Mouse (Mus musculus) macrophage (primary cell): Measurements from ENCODE around the gene Olfr935. TPM values are rescaled to one million over a fixed set of nuclear protein-coding genes. Genes with fewer than 3 reads are reported as not detected.

Experiments used
- H3K27ac ChIP-seq: fragments of 350-480 bp; formaldehyde crosslinking; 2 replicates; pipeline ENCODE4 v1.9.0; 2021
- H3K36me3 ChIP-seq: fragments of 350-480 bp; formaldehyde crosslinking; 2 replicates; pipeline ENCODE4 v1.9.0; 2021; ENCODE audit errors: inconsistent target
- H3K4me3 ChIP-seq: fragments of 350-480 bp; formaldehyde crosslinking; 2 replicates; pipeline ENCODE4 v1.9.0; 2021; ENCODE audit errors: inconsistent target
- H3K79me2 ChIP-seq: fragments of 350-480 bp; formaldehyde crosslinking; 2 replicates; pipeline ENCODE4 v1.9.0; 2021; ENCODE audit errors: inconsistent target
- WGBS: methylation state at CpG from one replicate; pipeline ENCODE4 v1.1.7; 2026; ENCODE audit warnings: inconsistent platforms; ENCODE audit not compliant: missing documents; 5-methylcytosine and 5-hydroxymethylcytosine counted together
- polyA plus RNA-seq: library from polyadenylated mRNA; stranded (reverse); fragments of 250-400 nt; gene quantifications from 3 replicates; pipeline ENCODE4 v1.2.4, GENCODE M21; 2018; ENCODE audit warnings: inconsistent platforms
- total RNA-seq, 78 experiments: library from RNA; depleted of rRNA; stranded (reverse); fragments of 250-400 nt; gene quantifications; 1 replicate in 9 of 78; 2 replicates in 24 of 78; 3 replicates in 43 of 78; 4 replicates in 2 of 78; pipeline ENCODE4 v1.2.4; 2018; ENCODE audit warnings: inconsistent platforms in 56 of 78

Olfr935 gene
- not detected for total RNA-seq (2018; cell fraction: chromatin; rRNA removed)
- not detected for total RNA-seq (2018; cell fraction: cytosol; rRNA removed)
- not detected for total RNA-seq (2018; cell fraction: nucleus; rRNA removed)
- polyA plus RNA-seq: not detected in 3 replicates

DNA sequence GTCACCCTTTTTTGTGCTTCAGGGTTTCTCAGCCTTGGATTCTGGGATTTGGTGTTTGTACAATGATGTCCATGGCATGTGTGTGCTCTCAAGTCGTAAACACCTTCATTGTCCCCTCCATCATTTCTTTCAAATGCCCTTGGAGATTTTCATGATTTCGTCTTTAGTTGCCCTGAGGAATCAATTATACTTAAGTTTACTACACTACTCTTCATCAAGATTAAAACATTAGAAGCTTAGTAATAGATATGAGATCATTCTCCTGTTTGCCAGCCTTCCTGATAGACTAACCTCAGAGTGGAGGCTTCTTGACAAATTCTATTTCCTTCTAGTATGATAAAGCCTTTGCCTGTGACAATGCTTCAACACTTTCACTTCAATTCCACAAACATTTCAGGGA lies at the start of gene Olfr935:
Olfr935 (minus strand) TSS at position 101 of the 400 bp plus-strand sequence.
- WGBS: 69% methylated on average over 2 of the region's 2 CpGs
- no peaks in the 10 kb centered on the region for H3K36me3 ChIP-seq
- no peak within 1 kb of the TSS for H3K27ac ChIP-seq
- no peak within 1 kb of the TSS for H3K4me3 ChIP-seq
- H3K79me2 ChIP-seq: no peaks in the 10 kb centered on the region

DNA sequence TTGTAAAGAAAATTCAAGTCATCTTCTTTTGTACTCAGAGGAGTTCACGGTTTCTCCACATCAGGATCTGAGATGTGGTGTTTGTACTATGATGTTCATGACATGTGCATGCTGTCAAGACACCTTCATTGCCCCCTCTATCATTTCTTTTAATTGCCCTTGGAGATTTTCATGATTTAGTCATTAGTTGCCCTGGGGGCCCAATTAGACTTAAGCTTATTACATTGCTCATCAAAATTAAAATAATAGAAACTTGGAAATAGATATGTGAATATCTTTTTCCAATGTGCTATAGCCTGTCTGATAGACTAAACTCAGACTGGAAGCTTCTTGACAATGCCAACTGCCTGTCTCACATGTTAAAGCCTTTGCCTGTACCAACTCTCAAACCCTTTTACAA lies 23.8 kb upstream of the Olfr935 start, which contains the start of gene Olfr146:
Olfr146 (minus strand) TSS at position 101 of the 400 bp plus-strand sequence.
- Histone ChIP-seq H3K36me3 (no peaks in the 10 kb centered on the region), H3K79me2 (no peaks in the 10 kb centered on the region)
- 83% methylated on average over 1 of the region's 1 CpGs for WGBS

DNA sequence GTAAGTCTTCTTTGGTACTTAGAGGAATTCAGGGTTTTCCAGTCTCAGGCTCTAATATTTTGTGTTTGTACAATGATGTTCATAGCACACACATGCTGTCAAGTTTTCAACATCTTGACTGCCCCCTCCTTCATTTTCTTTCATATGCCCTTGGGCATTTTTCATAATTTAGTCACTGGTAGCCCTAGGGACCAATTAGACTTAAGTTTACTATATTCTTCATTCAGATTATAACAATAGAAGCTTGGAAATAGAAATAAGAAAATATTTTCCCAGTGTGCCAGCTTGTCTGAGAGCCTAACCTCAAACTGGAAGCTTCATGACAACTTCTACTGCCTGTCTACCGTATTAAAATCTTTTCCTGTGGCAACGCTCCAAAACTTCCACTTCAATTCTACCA lies 11.3 kb downstream of the Olfr935 start, which contains the start of gene Olfr934:
Olfr934 (minus strand) TSS at position 101 of the 400 bp plus-strand sequence.
- WGBS: 88% methylated on average over 2 of the region's 2 CpGs

More for the DNA sequence above, 23.8 kb upstream of the Olfr935 start, which contains the start of gene Olfr146:
- no peak within 1 kb of the TSS for H3K27ac ChIP-seq
- no peak within 1 kb of the TSS for H3K4me3 ChIP-seq

DNA sequence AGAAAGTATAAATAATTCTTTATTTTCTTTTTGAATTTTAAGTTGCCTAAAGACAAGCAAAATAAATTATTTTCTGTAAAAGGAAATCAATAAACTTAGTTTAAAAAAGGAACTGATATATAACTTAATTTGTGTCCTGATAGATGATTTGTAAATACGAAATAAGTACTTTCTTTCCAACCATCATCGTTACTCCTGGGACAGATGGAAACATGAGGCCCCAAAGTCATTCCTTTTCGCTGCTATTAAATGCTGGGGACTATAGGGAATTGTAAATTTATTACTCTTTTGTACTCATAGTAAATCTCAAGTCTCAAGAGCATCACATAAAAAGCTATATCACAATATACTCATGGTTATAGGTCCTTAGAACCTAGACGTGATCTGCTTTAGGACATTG lies 27.5 kb downstream of the Olfr935 start, which contains the start of gene Olfr933:
Olfr933 (plus strand) TSS at position 301 of the 400 bp plus-strand sequence.
- 73% methylated on average over 4 of the region's 4 CpGs for WGBS

More for the DNA sequence above, 11.3 kb downstream of the Olfr935 start, which contains the start of gene Olfr934:
- H3K36me3 ChIP-seq: no peaks in the 10 kb centered on the region
- no peaks in the 10 kb centered on the region for H3K79me2 ChIP-seq
- no peak within 1 kb of the TSS for H3K4me3 ChIP-seq
- H3K27ac ChIP-seq: no peak within 1 kb of the TSS

DNA sequence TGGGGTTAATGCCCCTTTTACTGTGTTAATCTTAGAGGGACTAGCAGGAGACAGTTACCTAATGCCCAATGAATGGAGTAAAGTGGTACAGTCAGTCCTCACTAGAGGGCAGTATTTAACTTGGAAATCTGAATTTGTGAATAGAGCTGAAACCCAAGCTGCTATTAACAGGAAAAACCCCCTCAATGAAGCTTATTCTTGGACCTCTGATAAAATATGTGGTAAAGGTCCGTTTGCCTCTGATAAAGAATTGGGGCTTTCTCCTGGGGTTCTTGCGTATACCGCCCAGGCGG lies 45.4 kb downstream of the Olfr935 start:
- H3K27ac ChIP-seq: no peak overlapping the region
- H3K36me3 ChIP-seq: no peaks in the 10 kb centered on the region
- no peaks in the 10 kb centered on the region for H3K79me2 ChIP-seq
- 74% methylated on average over 4 of the region's 4 CpGs for WGBS
- H3K4me3 ChIP-seq: no peak overlapping the region

More for the DNA sequence above, 27.5 kb downstream of the Olfr935 start, which contains the start of gene Olfr933:
- H3K27ac ChIP-seq: no peak within 1 kb of the TSS
- no peaks in the 10 kb centered on the region for H3K79me2 ChIP-seq
- H3K4me3 ChIP-seq: no peak within 1 kb of the TSS
- no peaks in the 10 kb centered on the region for H3K36me3 ChIP-seq

DNA sequence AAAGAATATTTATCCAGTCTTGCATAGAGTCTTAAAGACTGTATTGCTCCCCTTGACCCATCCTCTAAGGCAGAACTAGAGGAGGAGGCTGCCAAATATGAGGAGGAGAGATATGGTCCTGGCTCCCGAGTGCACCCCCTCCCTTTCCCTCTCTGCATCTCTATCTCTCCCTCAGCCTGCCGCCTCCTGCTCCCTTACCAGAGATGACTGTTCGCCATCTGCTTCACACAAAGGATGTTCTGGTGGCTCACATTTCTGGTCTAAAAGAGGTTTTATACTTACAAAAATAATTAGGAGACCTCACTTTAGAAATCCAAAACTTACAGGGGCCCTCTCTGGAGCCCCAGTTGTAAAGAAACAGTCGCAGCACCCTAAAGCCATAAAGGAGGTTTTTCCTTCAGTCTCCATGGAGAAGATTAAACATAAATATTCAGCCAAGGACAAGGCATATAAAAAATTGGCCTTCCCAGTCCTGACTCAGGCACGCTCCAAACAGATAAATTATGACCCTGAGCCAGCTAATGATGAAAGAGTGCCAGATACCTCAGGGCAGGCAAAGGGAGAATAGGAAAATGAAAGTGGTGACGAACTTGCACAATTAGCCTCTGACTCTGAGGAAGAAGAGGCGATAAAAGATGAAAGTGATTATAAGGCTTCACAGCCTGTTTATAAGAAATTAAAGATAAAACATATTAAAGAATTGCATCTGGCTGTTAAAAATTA lies 45.9 kb downstream of the Olfr935 start:
- H3K27ac ChIP-seq: no peak overlapping the region
- H3K79me2 ChIP-seq: no peaks in the 10 kb centered on the region
- H3K36me3 ChIP-seq: no peaks in the 10 kb centered on the region
- WGBS: 73% methylated on average over 7 of the region's 7 CpGs
- no peak overlapping the region for H3K4me3 ChIP-seq

Other genes with a start within 250 kb of the Olfr935 start
- 0.06 to 0.48 TPM (median 0.29 TPM) in 3 replicates for gene Olfr920, start 247.4 kb downstream of the Olfr935 start, polyA plus RNA-seq
- gene Olfr921, start 226.6 kb downstream of the Olfr935 start, polyA plus RNA-seq: not detected in 3 replicates
- gene Olfr922, start 185.1 kb downstream of the Olfr935 start, polyA plus RNA-seq: not detected in 3 replicates
- not detected in 3 replicates for gene Olfr923, start 173.1 kb downstream of the Olfr935 start, polyA plus RNA-seq
- gene Olfr924, start 155.2 kb downstream of the Olfr935 start, polyA plus RNA-seq: not detected in 3 replicates
- not detected in 3 replicates for gene Olfr26, start 144.6 kb downstream of the Olfr935 start, polyA plus RNA-seq
- gene Olfr926, start 122.6 kb downstream of the Olfr935 start, polyA plus RNA-seq: not detected in 3 replicates
- gene Olfr930, start 69.9 kb downstream of the Olfr935 start, polyA plus RNA-seq: not detected in 3 replicates
- not detected in 3 replicates for gene Olfr933, start 27.4 kb downstream of the Olfr935 start, polyA plus RNA-seq
- gene Olfr934, start 11.4 kb downstream of the Olfr935 start, polyA plus RNA-seq: not detected in 3 replicates
- not detected in 3 replicates for gene Olfr146, start 23.7 kb upstream of the Olfr935 start, polyA plus RNA-seq
- not detected in 3 replicates for gene Olfr937, start 65.3 kb upstream of the Olfr935 start, polyA plus RNA-seq
- gene Olfr938, start 79.2 kb upstream of the Olfr935 start, polyA plus RNA-seq: not detected in 3 replicates
- gene Olfr27, start 128.4 kb upstream of the Olfr935 start, polyA plus RNA-seq: not detected in 3 replicates
- gene Olfr943, start 166.6 kb upstream of the Olfr935 start, polyA plus RNA-seq: not detected in 3 replicates
- not detected in 3 replicates for gene Olfr944, start 202.2 kb upstream of the Olfr935 start, polyA plus RNA-seq